Mouse (Mus musculus) MEL (cell line): ENCODE results near the gene Robo1. TPM values are rescaled to one million over a fixed set of nuclear protein-coding genes. Genes with fewer than 3 reads are reported as not detected.

Experiments
- DNase-seq: peaks from one replicate; pipeline ENCODE4 v3.0.0; 2011; ENCODE audit warnings: low read depth, low spot score
- H3K27ac ChIP-seq: 2 replicates; pipeline ENCODE4 v1.5.1; 2012; ENCODE audit warnings: low read depth, mild to moderate bottlenecking, control low read depth, low read length, moderate library complexity; ENCODE audit not compliant: control insufficient read depth
- H3K27me3 ChIP-seq, 2 experiments: fragments of 150-350 bp in 1 of 2; sonication (generic) in 1 of 2; 2 replicates each; pipeline ENCODE4 v1.6.1; 2012; ENCODE audit warnings: low read length in 2 of 2, mild to moderate bottlenecking in 2 of 2, improper control_type of control experiment in 1 of 2, moderate library complexity in 1 of 2; ENCODE audit not compliant: insufficient read depth in 2 of 2, control insufficient read depth in 1 of 2
- H3K36me3 ChIP-seq, 2 experiments: 2 replicates each; pipeline ENCODE4 v1.6.1; 2012 to 2014; ENCODE audit warnings: low read length in 2 of 2, improper control_type of control experiment in 1 of 2, inconsistent platforms in 1 of 2, mild to moderate bottlenecking in 1 of 2; ENCODE audit not compliant: insufficient read depth in 2 of 2, control insufficient read depth in 1 of 2
- H3K4me1 ChIP-seq, 2 experiments: fragments of 150-350 bp in 1 of 2; sonication (generic) in 1 of 2; 2 replicates each; pipeline ENCODE4 v1.6.1; 2012; ENCODE audit warnings: low read length in 2 of 2, improper control_type of control experiment in 1 of 2, mild to moderate bottlenecking in 1 of 2; ENCODE audit not compliant: insufficient read depth in 2 of 2, control insufficient read depth in 1 of 2
- H3K4me3 ChIP-seq, 2 experiments: fragments of 150-350 bp in 1 of 2; sonication (generic) in 1 of 2; 2 replicates each; pipeline ENCODE4 v1.5.1; 2012; ENCODE audit warnings: low read depth in 2 of 2, low read length in 2 of 2, mild to moderate bottlenecking in 2 of 2, moderate library complexity in 2 of 2, control low read depth in 1 of 2, improper control_type of control experiment in 1 of 2; ENCODE audit not compliant: control insufficient read depth in 1 of 2, insufficient read depth in 1 of 2
- H3K79me2 ChIP-seq: 2 replicates; pipeline ENCODE4 v1.6.1; 2012; ENCODE audit warnings: mild to moderate bottlenecking, low read length, moderate library complexity; ENCODE audit not compliant: control insufficient read depth, poor library complexity, insufficient read depth
- H3K9ac ChIP-seq: 2 replicates; pipeline ENCODE4 v1.6.1; 2012; ENCODE audit warnings: low read depth, mild to moderate bottlenecking, control low read depth, low read length, moderate library complexity; ENCODE audit not compliant: control insufficient read depth, poor library complexity, severe bottlenecking
- H3K9me3 ChIP-seq: fragments of 150-350 bp; sonication (generic); replicated peaks from 2 replicates; pipeline ENCODE4 v1.6.1; 2012; ENCODE audit warnings: mild to moderate bottlenecking, low read length, improper control_type of control experiment, moderate library complexity; ENCODE audit not compliant: insufficient read depth
- BHLHE40 ChIP-seq: IDR thresholded peaks from 2 replicates; pipeline ENCODE4 v1.6.1; 2012; ENCODE audit warnings: low read depth, mild to moderate bottlenecking, inconsistent platforms, low read length, improper control_type of control experiment, borderline replicate concordance
- ELF1 ChIP-seq: IDR thresholded peaks from 2 replicates; pipeline ENCODE4 v1.6.1; 2014; ENCODE audit warnings: low read depth, mild to moderate bottlenecking, inconsistent platforms, low read length, improper control_type of control experiment, moderate library complexity
- GATA1 ChIP-seq: IDR thresholded peaks from 2 replicates; pipeline ENCODE4 v1.6.1; 2011; ENCODE audit warnings: low read depth, low read length, improper control_type of control experiment
- HCFC1 ChIP-seq: IDR thresholded peaks from 2 replicates; pipeline ENCODE4 v1.6.1; 2012; ENCODE audit warnings: low read depth, mild to moderate bottlenecking, inconsistent platforms, low read length, improper control_type of control experiment, moderate library complexity
- KAT2A ChIP-seq: conservative IDR thresholded peaks from 2 replicates; pipeline ENCODE4 v1.6.1; 2012; ENCODE audit warnings: low read depth, low read length, improper control_type of control experiment, inconsistent platforms
- MAFK ChIP-seq: IDR thresholded peaks from 2 replicates; pipeline ENCODE4 v1.6.1; 2011; ENCODE audit warnings: low read depth, mild to moderate bottlenecking, low read length, improper control_type of control experiment, borderline replicate concordance
- MXI1 ChIP-seq: IDR thresholded peaks from 2 replicates; pipeline ENCODE4 v1.6.1; 2011; ENCODE audit warnings: mild to moderate bottlenecking, low read depth, low read length, improper control_type of control experiment
- MYB ChIP-seq: IDR thresholded peaks from 2 replicates; pipeline ENCODE4 v1.6.1; 2011; ENCODE audit warnings: mild to moderate bottlenecking, low read depth, low read length, improper control_type of control experiment
- MYC ChIP-seq: IDR thresholded peaks from 2 replicates; pipeline ENCODE4 v1.6.1; 2011; ENCODE audit warnings: low read depth, mild to moderate bottlenecking, low read length, improper control_type of control experiment, moderate library complexity
- SMC3 ChIP-seq: IDR thresholded peaks from 2 replicates; pipeline ENCODE4 v1.6.1; 2011; ENCODE audit warnings: low read depth, low read length, improper control_type of control experiment
- TBP ChIP-seq: IDR thresholded peaks from 2 replicates; pipeline ENCODE4 v1.8.0; 2011; ENCODE audit warnings: low read depth, low read length, improper control_type of control experiment
- UBTF ChIP-seq: IDR thresholded peaks from 2 replicates; pipeline ENCODE4 v1.6.1; 2012; ENCODE audit warnings: low read depth, mild to moderate bottlenecking, inconsistent platforms, low read length, improper control_type of control experiment, moderate library complexity, borderline replicate concordance; ENCODE audit not compliant: insufficient read depth
- ZMIZ1 ChIP-seq: IDR thresholded peaks from 2 replicates; pipeline ENCODE4 v1.6.1; 2012; ENCODE audit warnings: low read depth, mild to moderate bottlenecking, inconsistent platforms, low read length, improper control_type of control experiment, moderate library complexity
- ZNF384 ChIP-seq: IDR thresholded peaks from 2 replicates; pipeline ENCODE4 v1.6.1; 2012; ENCODE audit warnings: low read depth, mild to moderate bottlenecking, inconsistent platforms, low read length, improper control_type of control experiment
- polyA plus RNA-seq, 2 experiments: library from polyadenylated mRNA; stranded (reverse) in 1 of 2; unstranded in 1 of 2; fragments of >175 nt in 1 of 2; fragments of >200 nt in 1 of 2; gene quantifications; 2 replicates each; pipeline versions ENCODE4 v1.2.1 to v1.2.4; 2012; ENCODE audit warnings: low replicate concordance in 2 of 2, low read depth in 1 of 2; ENCODE audit not compliant: insufficient read length in 2 of 2, insufficient read depth in 1 of 2, missing spikeins in 1 of 2
- total RNA-seq: library from RNA; depleted of rRNA; stranded (reverse); fragments of 300-350 nt; gene quantifications from 2 replicates; pipeline ENCODE4 v1.2.3, GENCODE M21; 2012

The Robo1 gene
- total and polyA plus RNA-seq, 3 experiments = not detected

DNA sequence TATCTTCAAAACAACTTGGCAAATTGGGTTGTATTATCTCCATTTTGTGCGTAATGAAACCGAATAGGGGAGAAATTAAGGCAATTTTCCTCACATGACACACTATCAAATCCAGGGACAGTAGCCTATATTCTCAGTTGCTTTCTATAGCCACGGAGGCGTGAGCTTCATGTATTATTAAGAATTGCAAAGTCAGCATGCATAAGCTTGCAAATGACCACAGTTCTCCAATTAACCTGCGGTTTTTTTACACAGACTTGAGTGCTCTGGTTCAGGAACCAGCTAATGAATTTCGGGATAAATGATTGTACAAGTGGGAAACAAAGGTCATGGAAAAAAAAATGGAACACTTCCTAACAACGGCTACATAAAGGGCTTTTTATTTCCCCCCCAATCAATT lies 268.9 kb downstream of the Robo1 start:
- Histone ChIP-seq H3K4me1 (no peaks in the 10 kb centered on the region), H3K27ac (no peak overlapping the region), H3K4me3 (no peak overlapping the region), H3K27me3 (no peaks in the 10 kb centered on the region), H3K9ac (no peak overlapping the region), H3K9me3 (no peaks in the 10 kb centered on the region), H3K79me2 (no peaks in the 10 kb centered on the region)
- DNase-seq = no peak
- no peak for TF ChIP-seq GATA1
- no peak for TF ChIP-seq HCFC1
- TF ChIP-seq UBTF = no peak
- TF ChIP-seq MAFK = no peak
- no peak for TF ChIP-seq MYC
- TF ChIP-seq ZMIZ1 = no peak
- TF ChIP-seq, all 39 proteins: peak for 0
- no peaks in the 10 kb centered on the region for H3K36me3 ChIP-seq

DNA sequence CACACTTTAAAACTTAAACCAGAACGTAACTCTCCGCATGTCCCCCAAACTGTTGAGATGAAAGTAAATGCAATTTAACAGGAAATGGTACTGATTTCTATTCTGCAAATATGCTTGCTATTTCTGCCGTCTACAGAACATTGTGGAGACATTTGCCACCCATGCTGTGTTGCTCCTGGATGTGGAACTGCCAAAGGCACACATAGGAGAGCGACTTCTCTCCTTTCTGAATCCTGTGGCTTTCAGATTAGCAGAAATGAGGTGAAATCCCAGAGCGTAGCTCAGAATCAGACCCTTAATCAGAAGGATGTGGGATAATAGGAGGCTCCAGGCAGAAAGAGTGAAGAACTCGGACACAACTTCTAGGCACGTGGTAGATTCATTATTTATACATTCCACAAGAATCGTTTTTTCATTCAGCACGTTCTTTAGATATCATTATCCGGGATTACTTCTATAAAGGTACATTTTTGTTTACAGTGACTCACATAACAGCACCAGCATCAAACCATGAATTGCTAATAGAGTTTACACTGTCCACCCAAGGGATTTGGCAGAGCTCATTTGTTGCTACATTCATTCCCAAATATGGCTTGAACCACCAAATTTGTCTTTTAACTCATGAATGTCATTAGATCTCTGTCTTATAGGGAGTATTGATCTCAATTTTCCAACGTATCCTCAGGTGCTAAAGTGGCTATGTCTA lies 276.5 kb downstream of the Robo1 start:
- no peaks in the 10 kb centered on the region for H3K36me3 ChIP-seq
- H3K4me3 ChIP-seq = no peak overlapping the region
- no peak for TF ChIP-seq HCFC1
- no peak for TF ChIP-seq GATA1
- no peak for TF ChIP-seq ELF1
- TF ChIP-seq MYC = no peak
- no peak for TF ChIP-seq MAFK
- no peak for TF ChIP-seq SMC3
- no peak for TF ChIP-seq BHLHE40
- no peak for TF ChIP-seq MYB
- no peak for TF ChIP-seq MXI1
- TF ChIP-seq ZNF384 = no peak
- no peak for TF ChIP-seq ZMIZ1
- TF ChIP-seq KAT2A = no peak
- no peak for TF ChIP-seq TBP
- TF ChIP-seq, all 39 proteins: peak for 0
- no peaks in the 10 kb centered on the region for H3K79me2 ChIP-seq
- no peaks in the 10 kb centered on the region for H3K4me1 ChIP-seq
- DNase-seq = no peak
- no peak overlapping the region for H3K9ac ChIP-seq
- no peaks in the 10 kb centered on the region for H3K27me3 ChIP-seq
- no peaks in the 10 kb centered on the region for H3K9me3 ChIP-seq
- no peak overlapping the region for H3K27ac ChIP-seq
